Mouse (Mus musculus) ES-Bruce4 (cell line): ENCODE results near the gene Hist1h2bg. TPM values are rescaled to one million over a fixed set of nuclear protein-coding genes. Genes with fewer than 3 reads are reported as not detected.
A peak's percentile ranks its signal among the peaks of the same experiment; 100 is the strongest.

ENCODE experiments used
- H3K27ac ChIP-seq: 2 replicates; pipeline ENCODE4 v1.5.1; 2012; ENCODE audit warnings: low read length, inconsistent platforms; ENCODE audit not compliant: insufficient read depth
- H3K27me3 ChIP-seq: 2 replicates; pipeline ENCODE4 v1.6.1; 2012; ENCODE audit warnings: mild to moderate bottlenecking, low read length, inconsistent platforms; ENCODE audit not compliant: control insufficient read depth, poor library complexity, insufficient read depth, severe bottlenecking
- H3K36me3 ChIP-seq: 2 replicates; pipeline ENCODE4 v1.6.1; 2012; ENCODE audit warnings: inconsistent platforms, mild to moderate bottlenecking, low read length, moderate library complexity; ENCODE audit not compliant: control insufficient read depth, poor library complexity, insufficient read depth, severe bottlenecking
- H3K4me1 ChIP-seq: one replicate; pipeline ENCODE4 v1.8.1; 2011; ENCODE audit warnings: low read length; ENCODE audit not compliant: control insufficient read depth, insufficient read depth
- H3K4me3 ChIP-seq: 2 replicates; pipeline ENCODE4 v1.5.1; 2011; ENCODE audit warnings: low read depth, mild to moderate bottlenecking, low read length
- H3K9ac ChIP-seq: 2 replicates; pipeline ENCODE4 v1.6.1; 2012; ENCODE audit warnings: low read depth, mild to moderate bottlenecking, inconsistent platforms; ENCODE audit not compliant: poor library complexity, severe bottlenecking
- H3K9me3 ChIP-seq: replicated peaks from 2 replicates; pipeline ENCODE4 v1.6.1; 2012; ENCODE audit warnings: mild to moderate bottlenecking, low read length, inconsistent platforms; ENCODE audit not compliant: control insufficient read depth, poor library complexity, insufficient read depth, severe bottlenecking
- CTCF ChIP-seq: IDR thresholded peaks from one replicate; pipeline ENCODE4 v1.8.1; 2011; ENCODE audit warnings: low read depth, low read length
- EP300 ChIP-seq: IDR thresholded peaks from 2 replicates; pipeline ENCODE4 v1.6.1; 2011; ENCODE audit warnings: low read depth, low read length; ENCODE audit not compliant: insufficient read depth
- POLR2A ChIP-seq: IDR thresholded peaks from one replicate; pipeline ENCODE4 v1.8.1; 2011; ENCODE audit warnings: low read length; ENCODE audit not compliant: insufficient read depth
- polyA plus RNA-seq: library from polyadenylated mRNA; stranded (reverse); fragments of >200 nt; gene quantifications from 2 replicates; pipeline ENCODE4 v1.2.4, GENCODE M21; 2011; ENCODE audit warnings: low read depth; ENCODE audit not compliant: missing spikeins, insufficient read depth, insufficient read length

The Hist1h2bg gene
- polyA plus RNA-seq, 1 experiment = 13.4 TPM

DNA sequence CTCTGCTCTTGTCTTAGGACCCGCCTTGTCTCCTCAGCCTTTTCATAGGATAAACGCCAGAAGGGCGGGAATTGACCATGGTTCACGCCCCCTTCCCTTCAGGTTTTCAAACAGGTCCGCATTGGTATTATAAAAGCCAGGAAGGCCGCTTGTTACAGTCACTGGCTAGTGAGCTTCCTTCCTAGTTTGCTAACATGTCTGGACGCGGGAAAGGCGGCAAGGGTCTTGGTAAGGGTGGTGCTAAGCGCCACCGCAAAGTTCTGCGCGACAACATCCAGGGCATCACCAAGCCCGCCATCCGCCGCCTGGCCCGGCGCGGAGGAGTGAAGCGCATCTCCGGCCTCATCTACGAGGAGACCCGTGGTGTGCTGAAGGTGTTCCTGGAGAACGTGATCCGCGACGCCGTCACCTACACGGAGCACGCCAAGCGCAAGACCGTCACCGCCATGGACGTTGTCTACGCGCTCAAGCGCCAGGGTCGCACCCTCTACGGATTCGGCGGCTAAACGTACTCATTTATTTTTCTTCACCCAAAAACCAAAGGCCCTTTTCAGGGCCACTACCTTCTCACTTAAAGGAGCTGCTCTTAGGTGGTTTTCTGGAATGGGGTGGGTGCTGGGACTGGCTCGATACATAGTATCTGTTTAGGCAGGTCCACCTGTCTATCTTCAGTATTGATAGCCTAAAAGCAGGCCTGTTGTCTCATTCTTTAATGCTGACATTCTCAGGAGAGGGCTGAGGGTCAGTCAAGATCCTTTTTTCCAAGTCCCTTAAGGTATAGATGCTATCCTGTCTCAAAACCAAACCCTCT lies 10.4 kb downstream of the Hist1h2bg start, which contains the start of gene Hist1h4d:
Hist1h4d (plus strand) TSS at position 191 of the 811 bp plus-strand sequence.
- Histone ChIP-seq H3K9me3 (no peaks in the 10 kb centered on the region), H3K27me3 (no peaks in the 10 kb centered on the region), H3K36me3 (no peaks in the 10 kb centered on the region), H3K27ac (peak within 1 kb of the TSS; percentile 64), H3K9ac (peak within 1 kb of the TSS; percentile 95), H3K4me1 (no peaks in the 10 kb centered on the region), H3K4me3 (peak within 1 kb of the TSS; percentile 68)
- peak; percentile 72 for TF ChIP-seq EP300
- no peak for TF ChIP-seq CTCF
- peak; percentile 100 for TF ChIP-seq POLR2A

GRCm38 (mm10) chr13:23582219-23583056 lies 11.2 kb downstream of the Hist1h2bg start:
- H3K4me1 ChIP-seq = no peaks in the 10 kb centered on the region
- no peaks in the 10 kb centered on the region for H3K9me3 ChIP-seq
- H3K9ac ChIP-seq = peak overlapping the region; percentile 95
- no peaks in the 10 kb centered on the region for H3K27me3 ChIP-seq
- TF ChIP-seq EP300 = peak; percentile 74; the same call in 1 of the 2 replicates
- no peak for TF ChIP-seq POLR2A
- TF ChIP-seq CTCF = no peak
- no peaks in the 10 kb centered on the region for H3K36me3 ChIP-seq
- peak overlapping the region; percentile 68; the same call in 1 of the 2 replicates for H3K4me3 ChIP-seq
- peak overlapping the region; percentile 64 for H3K27ac ChIP-seq

DNA sequence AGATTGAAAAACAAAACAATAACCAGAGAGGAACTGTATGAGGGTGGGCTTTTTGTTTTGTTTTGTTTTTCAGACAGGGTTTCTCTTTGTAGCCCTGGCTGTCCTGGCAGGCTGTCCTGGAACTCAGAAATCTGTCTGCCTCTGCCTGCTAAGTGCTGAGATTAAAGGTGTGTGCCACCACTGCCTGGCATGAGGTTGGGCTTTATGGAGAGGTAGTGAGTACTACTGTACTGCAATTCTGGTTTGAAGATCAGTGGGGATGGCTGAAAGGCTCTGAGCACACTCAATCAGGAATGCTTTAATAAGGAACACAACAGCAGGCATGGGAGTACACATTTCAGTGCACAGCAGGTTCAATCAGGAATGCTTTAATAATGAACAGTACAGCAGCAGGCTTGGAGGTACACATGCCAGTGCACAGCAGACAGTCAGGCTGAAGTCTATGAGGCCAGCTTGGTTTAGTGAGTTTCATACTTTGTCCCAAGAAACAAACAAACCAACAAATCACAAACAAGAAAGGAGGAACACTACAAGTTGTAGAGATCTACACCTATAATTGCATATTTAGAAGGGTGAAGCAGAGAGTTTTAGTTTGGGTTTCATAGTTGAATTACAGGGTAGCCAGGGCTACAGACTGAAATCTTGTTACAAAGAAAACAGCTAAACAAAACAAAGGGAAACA lies 12.3 kb downstream of the Hist1h2bg start:
- H3K4me3 ChIP-seq = no peak overlapping the region
- no peaks in the 10 kb centered on the region for H3K9me3 ChIP-seq
- no peak for TF ChIP-seq EP300
- H3K9ac ChIP-seq = no peak overlapping the region
- H3K36me3 ChIP-seq = no peaks in the 10 kb centered on the region
- H3K27ac ChIP-seq = no peak overlapping the region
- no peaks in the 10 kb centered on the region for H3K27me3 ChIP-seq
- no peaks in the 10 kb centered on the region for H3K4me1 ChIP-seq

DNA sequence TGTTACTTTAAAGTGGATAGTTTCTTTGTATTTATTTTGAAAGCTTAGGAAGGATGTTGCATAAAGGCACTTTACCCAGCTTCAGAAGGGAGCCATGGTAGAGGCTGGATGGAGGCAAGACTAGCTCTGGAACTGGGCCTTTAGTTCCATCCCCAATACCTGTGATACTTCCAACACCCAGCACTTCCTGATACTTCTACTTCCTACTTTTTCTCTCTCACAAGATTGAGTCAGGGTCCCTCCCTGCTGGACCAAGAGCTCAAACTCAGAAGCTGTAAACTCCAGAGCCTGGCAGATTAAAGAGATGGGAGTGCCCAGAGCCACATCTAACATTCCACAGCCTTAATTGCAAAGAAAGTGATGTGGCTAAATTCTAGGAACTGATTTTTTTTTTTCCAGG lies 13.1 kb downstream of the Hist1h2bg start:
- Histone ChIP-seq H3K36me3 (no peaks in the 10 kb centered on the region), H3K9ac (0 out of 2 replicates have a peak overlapping the region, but pooled peaks have one; percentile 74), H3K4me1 (no peaks in the 10 kb centered on the region), H3K4me3 (no peak overlapping the region), H3K27ac (peak overlapping the region; percentile 92), H3K9me3 (no peaks in the 10 kb centered on the region), H3K27me3 (no peaks in the 10 kb centered on the region)
- TF ChIP-seq POLR2A (no peak), CTCF (no peak), EP300 (no peak)

DNA sequence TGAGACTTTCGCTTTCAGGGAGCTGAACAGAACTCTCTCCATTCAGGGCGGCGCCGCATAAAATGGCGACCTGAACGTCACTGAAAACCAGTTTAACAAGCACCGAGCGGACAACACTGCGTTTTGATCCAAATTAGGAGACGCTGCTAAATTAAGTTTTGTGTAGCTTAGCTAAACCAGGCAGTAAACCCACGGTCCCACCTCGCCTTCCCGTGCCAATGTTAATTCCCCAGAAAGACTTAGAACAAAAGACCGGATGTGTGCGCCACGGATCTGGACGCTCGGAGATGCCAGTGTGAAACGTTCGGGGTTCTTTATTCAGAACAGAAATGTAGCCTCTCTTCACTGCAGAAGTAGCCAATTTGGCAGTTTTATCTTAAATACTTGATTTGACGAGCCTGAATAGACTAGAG lies 13.8 kb downstream of the Hist1h2bg start:
- TF ChIP-seq POLR2A (peak; percentile 33), EP300 (no peak)
- Histone ChIP-seq H3K9ac (peak overlapping the region; percentile 74), H3K4me3 (peak overlapping the region; percentile 67), H3K27ac (peak overlapping the region; percentile 78), H3K9me3 (no peaks in the 10 kb centered on the region), H3K4me1 (no peaks in the 10 kb centered on the region), H3K36me3 (no peaks in the 10 kb centered on the region), H3K27me3 (no peaks in the 10 kb centered on the region)
